Mouse (Mus musculus): ENCODE measurements at regions not wholly inside any gene's neighbourhood (a gene's known extent, or its start where the extent isn't known, plus 50 kb on each side); places are given as distances from the start of the nearest gene placed in this dataset.

DNA sequence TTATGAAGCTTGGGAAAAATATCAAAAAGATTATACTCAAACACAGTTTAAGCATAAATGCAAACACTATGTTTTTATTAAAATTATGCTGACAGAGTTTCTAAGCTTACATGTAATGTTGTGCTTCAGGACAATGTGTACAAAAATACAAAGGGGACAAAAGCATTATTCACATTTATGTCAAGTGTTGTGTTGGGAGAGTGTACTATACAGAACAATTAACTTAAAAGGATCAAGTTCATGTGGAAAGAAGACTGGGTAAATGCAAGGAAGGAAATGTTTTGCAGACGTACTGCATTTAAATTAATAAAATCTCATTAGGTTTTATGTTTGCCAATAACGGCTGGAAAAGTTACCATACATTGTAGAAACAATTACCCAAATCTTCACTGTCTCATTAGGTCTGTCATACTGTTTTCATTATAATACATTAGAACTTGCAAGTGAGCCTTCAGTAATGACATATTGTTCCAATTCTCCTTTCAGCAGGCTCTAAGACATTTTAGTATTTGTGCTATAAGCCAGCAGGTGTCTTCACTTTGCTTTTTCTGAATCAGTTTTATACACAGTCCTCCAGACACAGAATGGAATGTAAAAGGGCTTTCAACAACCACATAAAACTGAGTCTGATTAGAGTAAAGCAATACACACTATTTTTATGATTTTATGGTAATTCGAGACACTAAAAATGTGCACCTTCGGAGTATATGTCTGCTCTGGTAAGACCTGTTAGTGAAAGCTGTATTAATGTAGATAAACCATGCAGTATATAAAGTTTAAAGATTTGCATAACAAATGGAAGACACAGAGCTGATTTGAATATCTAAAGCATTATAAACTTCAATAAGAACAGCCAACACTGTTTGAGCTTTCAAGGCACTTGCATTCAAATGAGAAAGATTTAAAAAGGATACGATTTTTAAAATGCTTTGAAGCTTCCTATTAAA, 567.7 kb upstream of the Klhl1 start:
- no peak overlapping the region for H3K27ac ChIP-seq (ENCODE audit: low read depth)
- 78% methylated on average over 5 of the region's 5 CpGs for WGBS
- no peak for DNase-seq (ENCODE audit: low spot score)
- H3K4me3 ChIP-seq (ENCODE audit: low read depth, low read length) = no peak overlapping the region
- no peak for ATAC-seq (replicated peaks; ENCODE audit: low FRiP score, low TSS enrichment, low read depth)
- no peaks in the 10 kb centered on the region for H3K27me3 ChIP-seq (replicated peaks; ENCODE audit: control insufficient read depth, insufficient read depth, low read length)
- no peaks in the 10 kb centered on the region for H3K36me3 ChIP-seq (ENCODE audit: control insufficient read depth, insufficient read depth, low read length)
- no peaks in the 10 kb centered on the region for H3K9me3 ChIP-seq (ENCODE audit: control insufficient read depth, low read length)
- H3K4me1 ChIP-seq (replicated peaks; ENCODE audit: control insufficient read depth, insufficient read depth, low read length) = no peaks in the 10 kb centered on the region
- no peak overlapping the region for H3K9ac ChIP-seq (ENCODE audit: low read length)
- no peak overlapping the region for H3K4me2 ChIP-seq (ENCODE audit: low read length)

DNA sequence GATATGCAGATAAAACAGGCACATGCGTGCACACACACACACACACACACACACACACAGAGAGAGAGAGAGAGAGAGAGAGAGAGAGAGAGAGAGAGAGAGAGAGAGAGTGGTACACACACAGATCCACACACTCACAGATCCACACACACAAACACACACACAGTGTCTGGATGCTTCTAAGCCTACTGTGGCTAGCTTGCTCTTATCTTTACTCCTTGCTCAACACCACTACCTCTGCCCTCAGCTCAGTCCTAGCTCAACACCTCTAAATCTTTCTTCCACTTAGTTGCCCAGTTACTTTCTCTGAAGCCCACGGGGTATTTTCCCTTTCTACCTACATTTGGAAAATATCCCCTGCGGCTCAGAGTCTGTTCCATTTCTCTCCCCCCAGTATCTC, 555.9 kb upstream of the Klhl1 start:
- WGBS = 78% methylated on average over 3 of the region's 3 CpGs
- H3K27me3 ChIP-seq (replicated peaks; ENCODE audit: control insufficient read depth, insufficient read depth, low read length) = no peaks in the 10 kb centered on the region
- no peaks in the 10 kb centered on the region for H3K4me1 ChIP-seq (replicated peaks; ENCODE audit: control insufficient read depth, insufficient read depth, low read length)
- H3K4me3 ChIP-seq (ENCODE audit: low read depth, low read length) = no peak overlapping the region
- H3K9me3 ChIP-seq (ENCODE audit: control insufficient read depth, low read length) = no peaks in the 10 kb centered on the region
- H3K9ac ChIP-seq (ENCODE audit: low read length) = no peak overlapping the region
- no peak overlapping the region for H3K27ac ChIP-seq (ENCODE audit: low read depth)
- H3K4me2 ChIP-seq (ENCODE audit: low read length) = no peak overlapping the region
- ATAC-seq (replicated peaks; ENCODE audit: low FRiP score, low TSS enrichment, low read depth) = no peak
- no peak for DNase-seq (ENCODE audit: low spot score)
- H3K36me3 ChIP-seq (ENCODE audit: control insufficient read depth, insufficient read depth, low read length) = no peaks in the 10 kb centered on the region

DNA sequence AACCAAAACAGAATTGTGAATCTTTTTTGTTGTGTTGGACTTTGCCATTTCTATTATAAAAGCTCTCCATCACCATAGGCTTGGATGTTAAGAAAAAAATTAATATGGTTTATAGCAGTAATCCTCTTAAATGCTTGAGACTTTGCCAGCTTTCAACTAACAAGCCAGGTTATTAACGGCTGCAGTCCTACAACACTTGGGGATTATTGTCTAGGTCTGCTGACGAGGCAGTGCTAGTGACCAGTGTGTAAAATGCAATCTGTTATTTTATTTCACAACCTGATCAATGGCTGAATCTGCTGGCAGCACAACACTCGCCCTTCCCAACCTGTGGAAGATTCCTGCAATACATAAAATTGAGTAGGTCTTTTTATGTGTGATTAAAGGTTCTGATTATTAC, 549.9 kb upstream of the Klhl1 start:
- no peaks in the 10 kb centered on the region for H3K27me3 ChIP-seq (replicated peaks; ENCODE audit: control insufficient read depth, insufficient read depth, low read length)
- ATAC-seq (replicated peaks; ENCODE audit: low FRiP score, low TSS enrichment, low read depth) (no peak), DNase-seq (ENCODE audit: low spot score) (no peak)
- 54% methylated on average over 3 of the region's 3 CpGs for WGBS
- no peak overlapping the region for H3K27ac ChIP-seq (ENCODE audit: low read depth)
- H3K4me3 ChIP-seq (ENCODE audit: low read depth, low read length) = no peak overlapping the region
- H3K9ac ChIP-seq (ENCODE audit: low read length) = no peak overlapping the region
- no peaks in the 10 kb centered on the region for H3K4me1 ChIP-seq (replicated peaks; ENCODE audit: control insufficient read depth, insufficient read depth, low read length)
- H3K36me3 ChIP-seq (ENCODE audit: control insufficient read depth, insufficient read depth, low read length) = no peaks in the 10 kb centered on the region
- H3K9me3 ChIP-seq (ENCODE audit: control insufficient read depth, low read length) = no peaks in the 10 kb centered on the region
- no peak overlapping the region for H3K4me2 ChIP-seq (ENCODE audit: low read length)

DNA sequence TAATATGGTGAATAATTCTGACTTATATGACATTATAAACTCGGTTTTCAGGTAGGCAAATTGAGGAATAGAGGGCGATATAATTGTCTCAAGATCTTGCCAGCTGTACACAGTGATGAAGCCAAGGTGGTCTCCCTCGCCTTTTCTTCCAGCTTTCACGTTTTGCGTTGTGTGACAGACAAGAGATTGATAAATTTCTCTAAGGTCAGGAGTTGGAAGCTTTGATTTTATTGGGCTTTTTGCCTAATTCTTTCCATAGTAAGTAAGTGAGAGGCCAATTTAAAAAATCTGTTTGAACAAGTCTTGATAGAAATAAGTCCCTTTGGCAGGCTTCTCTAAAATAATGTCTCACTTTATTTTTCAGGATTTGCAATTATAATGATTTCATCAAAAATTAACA, 549.4 kb upstream of the Klhl1 start:
- ATAC-seq (replicated peaks; ENCODE audit: low FRiP score, low TSS enrichment, low read depth) = no peak
- H3K9me3 ChIP-seq (ENCODE audit: control insufficient read depth, low read length) = no peaks in the 10 kb centered on the region
- H3K4me2 ChIP-seq (ENCODE audit: low read length) = no peak overlapping the region
- no peak overlapping the region for H3K27ac ChIP-seq (ENCODE audit: low read depth)
- no peak overlapping the region for H3K9ac ChIP-seq (ENCODE audit: low read length)
- DNase-seq (ENCODE audit: low spot score) = no peak
- 71% methylated on average over 5 of the region's 5 CpGs for WGBS
- no peaks in the 10 kb centered on the region for H3K4me1 ChIP-seq (replicated peaks; ENCODE audit: control insufficient read depth, insufficient read depth, low read length)
- H3K36me3 ChIP-seq (ENCODE audit: control insufficient read depth, insufficient read depth, low read length) = no peaks in the 10 kb centered on the region
- H3K4me3 ChIP-seq (ENCODE audit: low read depth, low read length) = no peak overlapping the region
- H3K27me3 ChIP-seq (replicated peaks; ENCODE audit: control insufficient read depth, insufficient read depth, low read length) = no peaks in the 10 kb centered on the region

DNA sequence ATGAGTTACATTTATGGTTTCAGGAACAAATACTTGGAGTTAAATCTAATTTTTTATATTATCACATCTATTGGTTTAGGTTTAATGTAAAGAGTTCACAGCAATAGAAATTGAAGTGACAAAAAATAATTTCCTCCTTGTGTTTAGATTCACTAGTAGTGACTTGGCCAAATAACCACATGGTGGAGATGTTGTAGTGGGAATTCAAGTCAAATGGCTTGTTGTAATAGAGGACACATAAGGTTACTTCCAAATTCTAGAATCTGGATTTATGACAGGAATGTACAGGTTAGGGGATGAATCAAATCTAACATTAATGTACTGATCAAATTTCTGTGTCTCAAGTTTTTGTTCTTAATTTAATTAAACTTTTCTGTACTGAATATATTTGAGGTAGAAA, 526.4 kb upstream of the Klhl1 start:
- H3K36me3 ChIP-seq (ENCODE audit: control insufficient read depth, insufficient read depth, low read length) = no peaks in the 10 kb centered on the region
- no peak for ATAC-seq (replicated peaks; ENCODE audit: low FRiP score, low TSS enrichment, low read depth)
- no peak for DNase-seq (ENCODE audit: low spot score)

DNA sequence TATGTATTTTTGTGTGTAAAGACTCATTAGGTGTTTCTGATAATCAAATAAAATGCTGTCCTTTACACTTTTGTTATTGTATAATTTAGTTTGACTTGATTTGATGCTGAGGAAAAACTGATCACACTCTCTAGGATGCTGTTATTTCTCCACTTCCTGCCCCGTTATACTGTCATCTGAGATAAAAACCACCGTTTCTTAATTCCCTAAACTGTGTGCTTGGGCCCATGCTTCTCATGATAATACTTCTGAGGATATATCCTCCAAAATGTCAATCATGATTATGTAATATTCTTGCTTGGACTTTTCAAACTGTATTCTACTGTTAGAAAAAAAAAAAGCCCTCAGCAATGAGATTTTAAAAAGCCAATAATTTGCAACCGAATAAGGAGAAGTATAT, 520.9 kb upstream of the Klhl1 start:
- no peak overlapping the region for H3K9ac ChIP-seq (ENCODE audit: low read length)
- H3K4me1 ChIP-seq (replicated peaks; ENCODE audit: control insufficient read depth, insufficient read depth, low read length) = no peaks in the 10 kb centered on the region
- no peak overlapping the region for H3K27ac ChIP-seq (ENCODE audit: low read depth)
- H3K9me3 ChIP-seq (ENCODE audit: control insufficient read depth, low read length) = no peaks in the 10 kb centered on the region
- no peak overlapping the region for H3K4me3 ChIP-seq (ENCODE audit: low read depth, low read length)
- no peak overlapping the region for H3K4me2 ChIP-seq (ENCODE audit: low read length)
- no peaks in the 10 kb centered on the region for H3K27me3 ChIP-seq (replicated peaks; ENCODE audit: control insufficient read depth, insufficient read depth, low read length)
- DNase-seq (ENCODE audit: low spot score) = no peak
- 83% methylated on average over 3 of the region's 3 CpGs for WGBS
- no peaks in the 10 kb centered on the region for H3K36me3 ChIP-seq (ENCODE audit: control insufficient read depth, insufficient read depth, low read length)
- ATAC-seq (replicated peaks; ENCODE audit: low FRiP score, low TSS enrichment, low read depth) = no peak

More for the DNA sequence above, 526.4 kb upstream of the Klhl1 start:
- no peak overlapping the region for H3K27ac ChIP-seq (ENCODE audit: low read depth)
- H3K27me3 ChIP-seq (replicated peaks; ENCODE audit: control insufficient read depth, insufficient read depth, low read length) = no peaks in the 10 kb centered on the region
- H3K4me3 ChIP-seq (ENCODE audit: low read depth, low read length) = no peak overlapping the region
- H3K4me1 ChIP-seq (replicated peaks; ENCODE audit: control insufficient read depth, insufficient read depth, low read length) = no peaks in the 10 kb centered on the region
- no peak overlapping the region for H3K9ac ChIP-seq (ENCODE audit: low read length)
- no peak overlapping the region for H3K4me2 ChIP-seq (ENCODE audit: low read length)
- no peaks in the 10 kb centered on the region for H3K9me3 ChIP-seq (ENCODE audit: control insufficient read depth, low read length)

DNA sequence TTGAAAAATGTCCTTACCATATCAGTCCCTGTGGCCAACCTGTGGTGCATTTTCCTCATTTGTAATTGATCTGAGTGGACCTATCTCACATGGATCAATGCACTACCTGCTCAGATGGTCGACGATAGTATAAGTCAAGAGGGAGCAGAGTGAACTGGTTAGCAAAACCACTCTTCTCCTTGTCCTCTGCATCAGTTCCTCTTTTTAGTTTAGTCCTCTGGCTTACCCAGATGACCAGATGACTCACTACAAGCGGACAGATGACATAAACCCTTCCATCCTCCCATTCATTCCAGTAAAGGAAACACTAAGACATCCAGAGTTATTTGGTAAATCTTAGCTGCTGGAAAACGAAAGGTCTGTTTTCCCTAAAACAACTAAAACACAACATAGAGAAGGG, 509.6 kb upstream of the Klhl1 start:
- H3K9me3 ChIP-seq (ENCODE audit: control insufficient read depth, low read length) = no peaks in the 10 kb centered on the region
- DNase-seq (ENCODE audit: low spot score) (no peak), ATAC-seq (replicated peaks; ENCODE audit: low FRiP score, low TSS enrichment, low read depth) (no peak)
- no peaks in the 10 kb centered on the region for H3K4me1 ChIP-seq (replicated peaks; ENCODE audit: control insufficient read depth, insufficient read depth, low read length)
- H3K9ac ChIP-seq (ENCODE audit: low read length) = no peak overlapping the region
- H3K36me3 ChIP-seq (ENCODE audit: control insufficient read depth, insufficient read depth, low read length) = no peaks in the 10 kb centered on the region
- H3K27ac ChIP-seq (ENCODE audit: low read depth) = no peak overlapping the region
- no peak overlapping the region for H3K4me3 ChIP-seq (ENCODE audit: low read depth, low read length)
- no peaks in the 10 kb centered on the region for H3K27me3 ChIP-seq (replicated peaks; ENCODE audit: control insufficient read depth, insufficient read depth, low read length)
- H3K4me2 ChIP-seq (ENCODE audit: low read length) = no peak overlapping the region
- WGBS = 74% methylated on average over 4 of the region's 4 CpGs

DNA sequence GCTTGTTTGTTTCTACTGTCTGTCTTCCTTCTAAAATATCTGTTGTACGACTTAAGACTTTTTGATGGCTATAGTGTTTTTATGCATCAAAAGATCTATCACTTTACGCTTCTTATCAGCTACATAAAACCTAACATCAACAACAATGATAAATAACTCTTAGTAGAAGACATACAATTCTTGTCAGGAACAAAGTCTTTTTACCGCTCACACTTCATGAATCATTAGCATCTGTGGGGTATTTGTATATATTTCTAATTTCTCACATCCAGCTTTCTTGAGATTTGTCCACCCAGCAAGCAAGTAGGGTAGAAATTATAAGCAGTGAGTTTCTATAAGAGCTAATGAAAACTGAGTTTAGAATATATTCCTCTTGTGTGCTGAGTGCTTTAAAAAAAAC, 487.4 kb upstream of the Klhl1 start:
- no peak for DNase-seq (ENCODE audit: low spot score)
- H3K9me3 ChIP-seq (ENCODE audit: control insufficient read depth, low read length) = no peaks in the 10 kb centered on the region
- whole genome bisulfite sequencing = 81% methylated on average over 3 of the region's 3 CpGs
- no peak overlapping the region for H3K4me2 ChIP-seq (ENCODE audit: low read length)
- no peak overlapping the region for H3K27ac ChIP-seq (ENCODE audit: low read depth)
- ATAC-seq (replicated peaks; ENCODE audit: low FRiP score, low TSS enrichment, low read depth) = no peak
- H3K36me3 ChIP-seq (ENCODE audit: control insufficient read depth, insufficient read depth, low read length) = no peaks in the 10 kb centered on the region
- H3K9ac ChIP-seq (ENCODE audit: low read length) = no peak overlapping the region
- no peak overlapping the region for H3K4me3 ChIP-seq (ENCODE audit: low read depth, low read length)
- H3K27me3 ChIP-seq (replicated peaks; ENCODE audit: control insufficient read depth, insufficient read depth, low read length) = no peaks in the 10 kb centered on the region
- no peaks in the 10 kb centered on the region for H3K4me1 ChIP-seq (replicated peaks; ENCODE audit: control insufficient read depth, insufficient read depth, low read length)

DNA sequence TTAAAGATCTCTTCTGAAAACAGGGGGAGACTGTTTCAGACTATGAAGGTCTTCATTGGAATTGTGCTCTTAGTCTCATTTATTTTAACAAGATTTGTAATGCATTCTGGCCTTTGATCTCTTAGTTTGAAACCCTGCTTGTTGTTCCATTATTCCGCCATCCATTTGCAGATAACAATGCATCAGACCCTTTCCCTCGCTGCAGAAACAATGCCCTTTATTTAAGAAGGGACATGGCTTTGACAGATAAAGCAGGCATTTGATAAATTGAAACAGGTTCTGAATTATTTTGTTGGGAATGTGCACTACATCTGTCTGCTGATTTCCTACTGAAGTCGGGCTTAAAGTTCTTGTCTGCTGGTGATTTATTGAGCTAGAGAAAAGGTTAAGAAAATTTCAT, 476.2 kb upstream of the Klhl1 start:
- Histone ChIP-seq H3K9me3 (ENCODE audit: control insufficient read depth, low read length) (no peaks in the 10 kb centered on the region), H3K27ac (ENCODE audit: low read depth) (no peak overlapping the region), H3K4me2 (ENCODE audit: low read length) (no peak overlapping the region), H3K9ac (ENCODE audit: low read length) (no peak overlapping the region), H3K36me3 (ENCODE audit: control insufficient read depth, insufficient read depth, low read length) (no peaks in the 10 kb centered on the region), H3K4me3 (ENCODE audit: low read depth, low read length) (no peak overlapping the region), H3K27me3 (replicated peaks; ENCODE audit: control insufficient read depth, insufficient read depth, low read length) (no peaks in the 10 kb centered on the region), H3K4me1 (replicated peaks; ENCODE audit: control insufficient read depth, insufficient read depth, low read length) (no peaks in the 10 kb centered on the region)
- 52% methylated on average over 3 of the region's 3 CpGs for WGBS
- ATAC-seq (replicated peaks; ENCODE audit: low FRiP score, low TSS enrichment, low read depth) (no peak), DNase-seq (ENCODE audit: low spot score) (no peak)

All from intestine, embryonic 14.5 days (tissue).